Mouse (Mus musculus) lung, embryonic 15.5 days (tissue): ENCODE measurements around the gene Nt5c3b. TPM values are rescaled to one million over a fixed set of nuclear protein-coding genes. Genes with fewer than 3 reads are reported as not detected.

Source experiments
- ATAC-seq: fragments of 200-750 bp; cut with Nextera tagmentation; 2 replicates; pipeline ENCODE4 v1.8.0; 2017; ENCODE audit warnings: moderate number of reproducible peaks, borderline replicate concordance; ENCODE audit not compliant: low FRiP score, low TSS enrichment; ENCODE audit errors: extremely low read depth
- H3K27ac ChIP-seq: fragments of 300-500 bp; sonication (generic); 2 replicates; pipeline ENCODE4 v1.5.1; 2015; ENCODE audit warnings: moderate library complexity, mild to moderate bottlenecking, inconsistent platforms
- H3K27me3 ChIP-seq: fragments of 300-500 bp; sonication (generic); 2 replicates; pipeline ENCODE4 v1.6.1; 2015; ENCODE audit warnings: inconsistent platforms
- H3K36me3 ChIP-seq: fragments of 300-500 bp; sonication (generic); 2 replicates; pipeline ENCODE4 v1.6.1; 2015; ENCODE audit warnings: inconsistent platforms
- H3K4me1 ChIP-seq: fragments of 300-500 bp; sonication (generic); 2 replicates; pipeline ENCODE4 v1.6.1; 2015; ENCODE audit warnings: inconsistent platforms
- H3K4me2 ChIP-seq: fragments of 300-500 bp; sonication (generic); 2 replicates; pipeline ENCODE4 v1.6.1; 2015; ENCODE audit warnings: inconsistent platforms, mild to moderate bottlenecking, moderate library complexity
- H3K4me3 ChIP-seq: fragments of 300-500 bp; sonication (generic); 2 replicates; pipeline ENCODE4 v1.5.1; 2015; ENCODE audit warnings: mild to moderate bottlenecking, inconsistent platforms
- H3K9ac ChIP-seq: fragments of 300-500 bp; sonication (generic); 2 replicates; pipeline ENCODE4 v1.6.1; 2015; ENCODE audit warnings: inconsistent platforms
- H3K9me3 ChIP-seq: fragments of 300-500 bp; sonication (generic); 2 replicates; pipeline ENCODE4 v1.6.1; 2016; ENCODE audit warnings: inconsistent platforms
- WGBS: fragments of 180-500 bp; shearing (Covaris S2); methylation state at CpG from one replicate; pipeline ENCODE4 v1.1.7; 2015; 5-methylcytosine and 5-hydroxymethylcytosine counted together
- polyA plus RNA-seq: library from polyadenylated mRNA; unstranded; fragments of >200 nt; fragmentation: Nextera tagmentation; extraction: Ambion mirVana; gene quantifications from 2 replicates; pipeline ENCODE4 v1.2.1, GENCODE M21; 2015

Gene Nt5c3b
- polyA plus RNA-seq, 1 experiment from 2014 or later, result 133 TPM

- H3K4me1 ChIP-seq, result peaks cover 38% of the 10 kb centered on the region
- 87% methylated on average over 5 of the region's 5 CpGs for WGBS
Observed at GRCm38 (mm10) chr11:100406995-100407705, 34.5 kb downstream of the Nt5c3b start.

GRCm38 (mm10) chr11:100406273-100406672 is 35.3 kb downstream of the Nt5c3b start:
- H3K4me3 ChIP-seq, result no peak overlapping the region
- H3K36me3 ChIP-seq, result peaks cover 24% of the 10 kb centered on the region
- peaks cover 35% of the 10 kb centered on the region for H3K4me1 ChIP-seq
- H3K9ac ChIP-seq, result no peak overlapping the region
- ATAC-seq, result peak; percentile 13; the same call in 1 of the 2 replicates
- H3K27me3 ChIP-seq, result no peaks in the 10 kb centered on the region
- H3K9me3 ChIP-seq, result no peaks in the 10 kb centered on the region
- 72% methylated on average over 8 of the region's 8 CpGs for WGBS
- H3K27ac ChIP-seq, result no peak overlapping the region
- no peak overlapping the region for H3K4me2 ChIP-seq

More at GRCm38 (mm10) chr11:100406995-100407705, 34.5 kb downstream of the Nt5c3b start:
- H3K4me3 ChIP-seq, result no peak overlapping the region
- H3K36me3 ChIP-seq, result peaks cover 24% of the 10 kb centered on the region
- H3K27me3 ChIP-seq, result no peaks in the 10 kb centered on the region
- H3K9me3 ChIP-seq, result no peaks in the 10 kb centered on the region
- no peak overlapping the region for H3K4me2 ChIP-seq
- no peak for ATAC-seq
- no peak overlapping the region for H3K9ac ChIP-seq
- H3K27ac ChIP-seq, result no peak overlapping the region

- no peak overlapping the region for H3K9ac ChIP-seq
- 87% methylated on average over 3 of the region's 3 CpGs for WGBS
Observed at GRCm38 (mm10) chr11:100404456-100405074, 37.0 kb downstream of the Nt5c3b start.

GRCm38 (mm10) chr11:100403445-100404134 is 38.0 kb downstream of the Nt5c3b start:
- peak; percentile 16; the same call in 1 of the 2 replicates for ATAC-seq
- Histone ChIP-seq H3K4me1 (peaks cover 39% of the 10 kb centered on the region), H3K4me3 (no peak overlapping the region), H3K9me3 (no peaks in the 10 kb centered on the region), H3K9ac (no peak overlapping the region), H3K4me2 (no peak overlapping the region), H3K27me3 (no peaks in the 10 kb centered on the region), H3K36me3 (peaks cover 5% of the 10 kb centered on the region), H3K27ac (peak overlapping the region; percentile 85)
- 26% methylated on average over 10 of the region's 10 CpGs for WGBS

More at GRCm38 (mm10) chr11:100404456-100405074, 37.0 kb downstream of the Nt5c3b start:
- Histone ChIP-seq H3K4me2 (no peak overlapping the region), H3K36me3 (peaks cover 11% of the 10 kb centered on the region), H3K4me3 (no peak overlapping the region), H3K4me1 (peaks cover 35% of the 10 kb centered on the region), H3K9me3 (no peaks in the 10 kb centered on the region), H3K27ac (peak overlapping the region; percentile 85; the same call in 1 of the 2 replicates), H3K27me3 (no peaks in the 10 kb centered on the region)
- ATAC-seq, result no peak

GRCm38 (mm10) chr11:100402682-100403081 is 38.9 kb downstream of the Nt5c3b start:
- no peak overlapping the region for H3K4me3 ChIP-seq
- peak; percentile 19; the same call in 1 of the 2 replicates for ATAC-seq
- no peaks in the 10 kb centered on the region for H3K27me3 ChIP-seq
- no peak overlapping the region for H3K4me2 ChIP-seq
- H3K9ac ChIP-seq, result no peak overlapping the region
- no peaks in the 10 kb centered on the region for H3K9me3 ChIP-seq
- H3K36me3 ChIP-seq, result no peaks in the 10 kb centered on the region
- peak overlapping the region; percentile 85 for H3K27ac ChIP-seq
- peaks cover 44% of the 10 kb centered on the region for H3K4me1 ChIP-seq
- 57% methylated on average over 2 of the region's 2 CpGs for WGBS

GRCm38 (mm10) chr11:100402240-100402639 is 39.4 kb downstream of the Nt5c3b start:
- Histone ChIP-seq H3K9ac (no peak overlapping the region), H3K4me2 (no peak overlapping the region), H3K4me3 (no peak overlapping the region), H3K9me3 (no peaks in the 10 kb centered on the region), H3K36me3 (no peaks in the 10 kb centered on the region), H3K4me1 (peaks cover 44% of the 10 kb centered on the region), H3K27ac (peak overlapping the region; percentile 85), H3K27me3 (no peaks in the 10 kb centered on the region)
- ATAC-seq, result no peak
- 28% methylated on average over 6 of the region's 6 CpGs for WGBS

- no peak overlapping the region for H3K27ac ChIP-seq
- H3K9me3 ChIP-seq, result no peaks in the 10 kb centered on the region
- WGBS, result 69% methylated on average over 6 of the region's 6 CpGs
- ATAC-seq, result no peak
- H3K4me3 ChIP-seq, result no peak overlapping the region
- H3K9ac ChIP-seq, result no peak overlapping the region
- no peak overlapping the region for H3K4me2 ChIP-seq
- H3K27me3 ChIP-seq, result no peaks in the 10 kb centered on the region
- peaks cover 55% of the 10 kb centered on the region for H3K4me1 ChIP-seq
- no peaks in the 10 kb centered on the region for H3K36me3 ChIP-seq
Observed at GRCm38 (mm10) chr11:100400842-100401241, 40.8 kb downstream of the Nt5c3b start.

GRCm38 (mm10) chr11:100399727-100400538 is 41.7 kb downstream of the Nt5c3b start:
- 69% methylated on average over 12 of the region's 12 CpGs for WGBS
- Histone ChIP-seq H3K9me3 (no peaks in the 10 kb centered on the region), H3K36me3 (no peaks in the 10 kb centered on the region), H3K4me1 (peaks cover 65% of the 10 kb centered on the region), H3K4me2 (no peak overlapping the region), H3K9ac (no peak overlapping the region), H3K4me3 (no peak overlapping the region), H3K27ac (0 out of 2 replicates have a peak overlapping the region, but pooled peaks have one; percentile 22), H3K27me3 (no peaks in the 10 kb centered on the region)
- no peak for ATAC-seq

- Histone ChIP-seq H3K4me3 (no peak overlapping the region), H3K9me3 (no peaks in the 10 kb centered on the region), H3K4me1 (peaks cover 71% of the 10 kb centered on the region), H3K27me3 (no peaks in the 10 kb centered on the region), H3K27ac (0 out of 2 replicates have a peak overlapping the region, but pooled peaks have one; percentile 42), H3K9ac (no peak overlapping the region), H3K4me2 (peak overlapping the region; percentile 12; the same call in 1 of the 2 replicates), H3K36me3 (no peaks in the 10 kb centered on the region)
- WGBS, result 67% methylated on average over 9 of the region's 9 CpGs
- ATAC-seq, result no peak
Observed at GRCm38 (mm10) chr11:100399320-100399719, 42.3 kb downstream of the Nt5c3b start.

- H3K27me3 ChIP-seq, result no peaks in the 10 kb centered on the region
- WGBS, result 89% methylated on average over 7 of the region's 7 CpGs
- peak overlapping the region; percentile 62 for H3K27ac ChIP-seq
- H3K36me3 ChIP-seq, result no peaks in the 10 kb centered on the region
- H3K9me3 ChIP-seq, result no peaks in the 10 kb centered on the region
- H3K4me2 ChIP-seq, result no peak overlapping the region
- peaks cover 71% of the 10 kb centered on the region for H3K4me1 ChIP-seq
- peak overlapping the region; percentile 87; the same call in 1 of the 2 replicates for H3K4me3 ChIP-seq
- H3K9ac ChIP-seq, result no peak overlapping the region
- no peak for ATAC-seq
Observed at GRCm38 (mm10) chr11:100398517-100398916, 43.1 kb downstream of the Nt5c3b start.
